Mouse (Mus musculus): ENCODE data around the gene Nelfe. TPM values are rescaled to one million over a fixed set of nuclear protein-coding genes. Genes with fewer than 3 reads are reported as not detected.
A peak's percentile ranks its signal among the peaks of the same experiment; 100 is the strongest.
"Not testable (repeated sequence)": the region's sequence is repeated elsewhere in the genome, so short reads cannot be mapped to it uniquely, and the experiment has no call there.

The Nelfe gene
- polyA plus RNA-seq, 2 experiments, result 37.5 to 42.7 TPM

GRCm38 (mm10) chr17:34811275-34811674, 38.9 kb upstream of the Nelfe start:
- Histone ChIP-seq H3K36me3 (replicated peaks; ENCODE audit: control insufficient read depth, insufficient read depth, low read depth) (no peaks in the 10 kb centered on the region), H3K4me3 (ENCODE audit: insufficient read depth in 1 of 2, low read depth in 2 of 2, low read length in 2 of 2) (no peak overlapping the region), H3K4me2 (ENCODE audit: low read depth) (no peak overlapping the region), H3K27me3 (ENCODE audit: control insufficient read depth, insufficient read depth, low read length) (no peaks in the 10 kb centered on the region), H3K4me1 (replicated peaks; ENCODE audit: control insufficient read depth in 2 of 2, insufficient read depth in 2 of 2, low read length in 1 of 2) (peaks cover 0 to 3% of the 10 kb centered on the region in 2 experiments; a peak in 2 of 4 replicates), H3K9ac (replicated peaks) (no peak overlapping the region), H3K27ac (no peak overlapping the region), H3K9me3 (ENCODE audit: control insufficient read depth, low read length) (no peaks in the 10 kb centered on the region)
- ATAC-seq (ENCODE audit: insufficient read depth), result no peak
- WGBS (ENCODE audit: insufficient replicate concordance), result 64% methylated on average over 15 of the region's 15 CpGs
- TF ChIP-seq CTCF (IDR thresholded peaks at IDR 0.05; ENCODE audit: low read depth) (no peak), EP300 (IDR thresholded peaks at IDR 0.05; ENCODE audit: low read depth) (no peak)
- no peak for DNase-seq (ENCODE audit: low read depth in 3 of 3, low spot score in 3 of 3)

DNA sequence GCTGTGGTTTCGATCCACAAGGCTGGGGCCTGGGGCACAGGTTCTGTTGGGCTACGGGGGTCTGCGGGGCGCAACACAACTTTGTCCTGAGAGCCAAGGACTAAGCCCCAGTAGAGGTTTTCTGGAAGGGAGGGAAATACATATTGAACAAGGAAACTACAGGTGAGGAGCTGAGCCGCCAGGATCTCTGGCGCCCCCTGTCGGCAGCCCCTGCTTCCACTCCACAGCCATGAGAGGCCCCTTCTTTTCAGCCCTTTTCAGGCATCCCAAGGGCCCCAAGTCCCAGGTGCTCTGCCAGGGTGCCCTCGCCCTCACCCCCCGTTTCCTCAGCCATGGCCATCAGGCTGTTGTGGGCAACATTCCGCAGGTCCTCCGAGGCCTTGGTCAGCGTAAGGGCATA, 36.4 kb upstream of the Nelfe start:
- 52% methylated on average over 12 of the region's 12 CpGs for WGBS (ENCODE audit: insufficient replicate concordance)
- DNase-seq (ENCODE audit: low read depth in 3 of 3, low spot score in 3 of 3), result not testable (repeated sequence)

GRCm38 (mm10) chr17:34814818-34815370, 35.3 kb upstream of the Nelfe start:
- 52% methylated on average over 7 of the region's 7 CpGs for WGBS (ENCODE audit: insufficient replicate concordance)
- Histone ChIP-seq H3K27ac (no peak overlapping the region), H3K27me3 (ENCODE audit: control insufficient read depth, insufficient read depth, low read length) (no peaks in the 10 kb centered on the region)

More for the DNA sequence above, 36.4 kb upstream of the Nelfe start:
- not testable (repeated sequence) for H3K27ac ChIP-seq; H3K9me3 ChIP-seq (ENCODE audit: control insufficient read depth, low read length); H3K9ac ChIP-seq (replicated peaks); ATAC-seq (ENCODE audit: insufficient read depth); H3K4me1 ChIP-seq (replicated peaks; ENCODE audit: control insufficient read depth in 2 of 2, insufficient read depth in 2 of 2, low read length in 1 of 2); H3K4me2 ChIP-seq (ENCODE audit: low read depth); H3K27me3 ChIP-seq (ENCODE audit: control insufficient read depth, insufficient read depth, low read length); H3K4me3 ChIP-seq (ENCODE audit: insufficient read depth in 1 of 2, low read depth in 2 of 2, low read length in 2 of 2); H3K36me3 ChIP-seq (replicated peaks; ENCODE audit: control insufficient read depth, insufficient read depth, low read depth)
- TF ChIP-seq CTCF (IDR thresholded peaks at IDR 0.05; ENCODE audit: low read depth), result peak; percentile 89

GRCm38 (mm10) chr17:34830776-34831175, 19.4 kb upstream of the Nelfe start:
- DNase-seq (ENCODE audit: low read depth in 3 of 3, low spot score in 3 of 3); H3K4me3 ChIP-seq (ENCODE audit: insufficient read depth in 1 of 2, low read depth in 2 of 2, low read length in 2 of 2); H3K4me2 ChIP-seq (ENCODE audit: low read depth); H3K36me3 ChIP-seq (replicated peaks; ENCODE audit: control insufficient read depth, insufficient read depth, low read depth); H3K27me3 ChIP-seq (ENCODE audit: control insufficient read depth, insufficient read depth, low read length); H3K27ac ChIP-seq; ATAC-seq (ENCODE audit: insufficient read depth); H3K9me3 ChIP-seq (ENCODE audit: control insufficient read depth, low read length); H3K9ac ChIP-seq (replicated peaks); H3K4me1 ChIP-seq (replicated peaks; ENCODE audit: control insufficient read depth in 2 of 2, insufficient read depth in 2 of 2, low read length in 1 of 2): not testable (repeated sequence)
- WGBS (ENCODE audit: insufficient replicate concordance), result 72% methylated on average over 1 of the region's 1 CpGs

More at GRCm38 (mm10) chr17:34814818-34815370, 35.3 kb upstream of the Nelfe start:
- ATAC-seq (ENCODE audit: insufficient read depth) (no peak), DNase-seq (ENCODE audit: low read depth in 3 of 3, low spot score in 3 of 3) (no peak)
- Histone ChIP-seq H3K4me1 (replicated peaks; ENCODE audit: control insufficient read depth in 2 of 2, insufficient read depth in 2 of 2, low read length in 1 of 2) (no peaks in the 10 kb centered on the region), H3K9ac (replicated peaks) (no peak overlapping the region), H3K36me3 (replicated peaks; ENCODE audit: control insufficient read depth, insufficient read depth, low read depth) (no peaks in the 10 kb centered on the region), H3K4me3 (ENCODE audit: insufficient read depth in 1 of 2, low read depth in 2 of 2, low read length in 2 of 2) (no peak overlapping the region), H3K9me3 (ENCODE audit: control insufficient read depth, low read length) (no peaks in the 10 kb centered on the region), H3K4me2 (ENCODE audit: low read depth) (no peak overlapping the region)
- no peak for TF ChIP-seq CTCF (IDR thresholded peaks at IDR 0.05; ENCODE audit: low read depth)
- TF ChIP-seq EP300 (IDR thresholded peaks at IDR 0.05; ENCODE audit: low read depth), result no peak

GRCm38 (mm10) chr17:34836155-34836855, 13.9 kb upstream of the Nelfe start:
- peak in 1 of 3 experiments; percentile 68 for DNase-seq (ENCODE audit: low read depth in 3 of 3, low spot score in 3 of 3)
- Histone ChIP-seq H3K9me3 (ENCODE audit: control insufficient read depth, low read length) (no peaks in the 10 kb centered on the region), H3K27me3 (ENCODE audit: control insufficient read depth, insufficient read depth, low read length) (no peaks in the 10 kb centered on the region), H3K4me3 (ENCODE audit: insufficient read depth in 1 of 2, low read depth in 2 of 2, low read length in 2 of 2) (peak overlapping the region; percentile 70 to 75), H3K9ac (replicated peaks) (peak overlapping the region; percentile 70), H3K27ac (peak overlapping the region; percentile 58), H3K4me2 (ENCODE audit: low read depth) (peak overlapping the region; percentile 99), H3K4me1 (replicated peaks; ENCODE audit: control insufficient read depth in 2 of 2, insufficient read depth in 2 of 2, low read length in 1 of 2) (peaks cover 11 to 13% of the 10 kb centered on the region in 2 experiments), H3K36me3 (replicated peaks; ENCODE audit: control insufficient read depth, insufficient read depth, low read depth) (peaks cover 19% of the 10 kb centered on the region)
- 5% methylated on average over 48 of the region's 48 CpGs for WGBS (ENCODE audit: insufficient replicate concordance)
- TF ChIP-seq EP300 (IDR thresholded peaks at IDR 0.05; ENCODE audit: low read depth) (no peak), CTCF (IDR thresholded peaks at IDR 0.05; ENCODE audit: low read depth) (no peak)
- peak; percentile 82 for ATAC-seq (ENCODE audit: insufficient read depth)

Data from liver, embryonic 14.5 days (tissue).